Mouse (Mus musculus) spleen, adult 2 months (tissue): ENCODE measurements at regions not wholly inside any gene's neighbourhood (a gene's known extent, or its start where the extent isn't known, plus 50 kb on each side); places are given as distances from the start of the nearest gene placed in this dataset.

Experiments
- DNase-seq, 2 experiments: peaks; one replicate each; pipeline versions ENCODE4 v3.0.0 to v3.0.0-alpha.2; 2012 to 2021; ENCODE audit warnings: low spot score in 2 of 2, low read depth in 1 of 2
- H3K27ac ChIP-seq: fragments of 200-500 bp; 2 replicates; pipeline ENCODE4 v1.5.1; 2012; ENCODE audit warnings: low read length, inconsistent platforms; ENCODE audit not compliant: insufficient read depth
- H3K27me3 ChIP-seq: fragments of 200-500 bp; 2 replicates; pipeline ENCODE4 v1.6.1; 2012; ENCODE audit warnings: mild to moderate bottlenecking, moderate library complexity, low read length, inconsistent platforms; ENCODE audit not compliant: control insufficient read depth, insufficient read depth
- H3K36me3 ChIP-seq: fragments of 200-500 bp; 2 replicates; pipeline ENCODE4 v1.6.1; 2012; ENCODE audit warnings: mild to moderate bottlenecking, low read length, inconsistent platforms; ENCODE audit not compliant: control insufficient read depth, insufficient read depth
- H3K4me1 ChIP-seq: fragments of 200-500 bp; 2 replicates; pipeline ENCODE4 v1.6.1; 2011; ENCODE audit warnings: inconsistent platforms; ENCODE audit not compliant: control insufficient read depth, insufficient read depth, insufficient read length
- H3K4me3 ChIP-seq: fragments of 200-500 bp; 2 replicates; pipeline ENCODE4 v1.5.1; 2011; ENCODE audit warnings: mild to moderate bottlenecking, inconsistent platforms; ENCODE audit not compliant: insufficient read depth, insufficient read length; ENCODE audit errors: extremely low read depth
- CTCF ChIP-seq: fragments of 200-500 bp; IDR thresholded peaks from 2 replicates; pipeline ENCODE4 v1.5.1; 2011; ENCODE audit warnings: mild to moderate bottlenecking, inconsistent platforms; ENCODE audit not compliant: insufficient read depth, insufficient read length, insufficient replicate concordance; ENCODE audit errors: extremely low read depth
- POLR2A ChIP-seq: fragments of 200-500 bp; IDR thresholded peaks from 2 replicates; pipeline ENCODE4 v1.6.1; 2011; ENCODE audit warnings: low read depth, low read length, inconsistent platforms
- WGBS: fragments of 180-500 bp; shearing (Covaris S2); methylation state at CpG from one replicate; pipeline ENCODE4 v1.1.7; 2018; 5-methylcytosine and 5-hydroxymethylcytosine counted together

GRCm38 (mm10) chr14:103984349-103984748 lies 140.1 kb upstream of the Ednrb start:
- TF ChIP-seq POLR2A (no peak), CTCF (no peak)
- WGBS = 82% methylated on average over 5 of the region's 5 CpGs
- no peaks in the 10 kb centered on the region for H3K36me3 ChIP-seq
- DNase-seq = no peak
- H3K27me3 ChIP-seq = no peaks in the 10 kb centered on the region
- no peaks in the 10 kb centered on the region for H3K4me1 ChIP-seq
- H3K27ac ChIP-seq = no peak overlapping the region
- no peak overlapping the region for H3K4me3 ChIP-seq

- TF ChIP-seq CTCF = no peak
- TF ChIP-seq POLR2A = no peak
- Histone ChIP-seq H3K4me3 (no peak overlapping the region), H3K27me3 (no peaks in the 10 kb centered on the region), H3K27ac (no peak overlapping the region), H3K4me1 (no peaks in the 10 kb centered on the region), H3K36me3 (no peaks in the 10 kb centered on the region)
- WGBS = 71% methylated on average over 2 of the region's 2 CpGs
- DNase-seq = no peak
These were observed 134.6 kb upstream of the Ednrb start for GRCm38 (mm10) chr14:103978808-103979207.

GRCm38 (mm10) chr14:103977769-103978168 lies 133.6 kb upstream of the Ednrb start:
- no peaks in the 10 kb centered on the region for H3K4me1 ChIP-seq
- H3K27ac ChIP-seq = no peak overlapping the region
- H3K36me3 ChIP-seq = no peaks in the 10 kb centered on the region
- no peak overlapping the region for H3K4me3 ChIP-seq
- TF ChIP-seq CTCF (no peak), POLR2A (no peak)
- 79% methylated on average over 2 of the region's 2 CpGs for WGBS
- no peaks in the 10 kb centered on the region for H3K27me3 ChIP-seq
- DNase-seq = no peak

GRCm38 (mm10) chr14:103973955-103974354 lies 129.8 kb upstream of the Ednrb start:
- Histone ChIP-seq H3K27ac (no peak overlapping the region), H3K4me1 (no peaks in the 10 kb centered on the region), H3K27me3 (no peaks in the 10 kb centered on the region), H3K36me3 (no peaks in the 10 kb centered on the region), H3K4me3 (no peak overlapping the region)
- WGBS = 75% methylated on average over 4 of the region's 4 CpGs
- DNase-seq = no peak
- TF ChIP-seq POLR2A (no peak), CTCF (no peak)

GRCm38 (mm10) chr14:103973111-103973510 lies 128.9 kb upstream of the Ednrb start:
- no peak for TF ChIP-seq CTCF
- TF ChIP-seq POLR2A = no peak
- 90% methylated on average over 7 of the region's 7 CpGs for WGBS

GRCm38 (mm10) chr14:103969305-103969704 lies 125.1 kb upstream of the Ednrb start:
- no peak overlapping the region for H3K4me3 ChIP-seq
- H3K4me1 ChIP-seq = no peaks in the 10 kb centered on the region
- 87% methylated on average over 2 of the region's 2 CpGs for WGBS
- no peaks in the 10 kb centered on the region for H3K27me3 ChIP-seq
- H3K36me3 ChIP-seq = no peaks in the 10 kb centered on the region
- TF ChIP-seq CTCF (no peak), POLR2A (no peak)
- no peak overlapping the region for H3K27ac ChIP-seq
- DNase-seq = no peak

More at GRCm38 (mm10) chr14:103973111-103973510, 128.9 kb upstream of the Ednrb start:
- H3K27ac ChIP-seq = no peak overlapping the region
- no peaks in the 10 kb centered on the region for H3K36me3 ChIP-seq
- DNase-seq = no peak
- no peaks in the 10 kb centered on the region for H3K27me3 ChIP-seq
- no peak overlapping the region for H3K4me3 ChIP-seq
- H3K4me1 ChIP-seq = no peaks in the 10 kb centered on the region

- Histone ChIP-seq H3K27me3 (no peaks in the 10 kb centered on the region), H3K4me3 (no peak overlapping the region), H3K27ac (no peak overlapping the region), H3K36me3 (no peaks in the 10 kb centered on the region), H3K4me1 (no peaks in the 10 kb centered on the region)
- 86% methylated on average over 2 of the region's 2 CpGs for WGBS
- no peak for TF ChIP-seq CTCF
- no peak for TF ChIP-seq POLR2A
- DNase-seq = no peak
These were observed 122.1 kb upstream of the Ednrb start for GRCm38 (mm10) chr14:103966293-103966692.
